Mouse (Mus musculus): ENCODE results near the gene Ada.

GRCm38 (mm10) chr2:163783368-163783767, 33.3 kb upstream of the Ada start:
- TF ChIP-seq CTCF (IDR thresholded peaks at IDR 0.05; ENCODE audit: low read depth, low read length) (no peak), POLR2AphosphoS5 (IDR thresholded peaks at IDR 0.05; ENCODE audit: insufficient replicate concordance, low read depth, low read length) (no peak), GATA1 (IDR thresholded peaks at IDR 0.05; ENCODE audit: borderline replicate concordance, low read length) (no peak), GATA2 (IDR thresholded peaks at IDR 0.05; ENCODE audit: borderline replicate concordance, low read depth, low read length) (no peak), TAL1 (conservative IDR thresholded peaks at IDR 0.05; ENCODE audit: low read depth, low read length) (no peak)
